Comparison of ENCODE assay signal across 13 mouse cellular contexts in genomic region chr12:79686594-79687325, GRCm38 (mm10).
DNase-seq lines count a peak whose midpoint lies in the region; ATAC-seq and TF ChIP-seq lines count a peak whose summit lies in the region.
"Had no signal": no experiment of that assay in that cellular context is flagged by ENCODE, and none has a peak within 500 bp of the region (broad histone marks: within the 10 kb centered on the region; RNA-seq: fewer than 3 reads in every experiment).

No protein-coding gene starts in this region.

- no peaks in the 10 kb centered on the region for H3K36me3 ChIP-seq in kidney, postnatal 0 days (ENCODE audit: insufficient read depth, low read length)
- no peaks in the 10 kb centered on the region for H3K36me3 ChIP-seq in embryonic facial prominence, embryonic 10.5 days (replicated peaks)
- H3K36me3 ChIP-seq in limb, embryonic 14.5 days (ENCODE audit: control insufficient read depth, insufficient read depth, low read length): no peaks in the 10 kb centered on the region
- H3K36me3 ChIP-seq: liver, embryonic 12.5 days had no signal

- peaks cover 10% of the 10 kb centered on the region; the same call in 1 of the 2 replicates for H3K4me1 ChIP-seq in kidney, postnatal 0 days (replicated peaks; ENCODE audit: insufficient read depth, low read length)
- H3K4me1 ChIP-seq in embryonic facial prominence, embryonic 10.5 days: peaks cover 57% of the 10 kb centered on the region
- peaks cover 27% of the 10 kb centered on the region for H3K4me1 ChIP-seq in limb, embryonic 14.5 days (ENCODE audit: control insufficient read depth, insufficient read depth, low read length)

- no peak overlapping the region for H3K4me3 ChIP-seq in kidney, postnatal 0 days (replicated peaks; ENCODE audit: low read depth, low read length)
- no peak overlapping the region for H3K4me3 ChIP-seq in embryonic facial prominence, embryonic 10.5 days
- H3K4me3 ChIP-seq in limb, embryonic 14.5 days (replicated peaks; ENCODE audit: low read length): no peak overlapping the region
- H3K4me3 ChIP-seq: liver, embryonic 12.5 days had no signal

- H3K9me3 ChIP-seq in kidney, postnatal 0 days (replicated peaks; ENCODE audit: low read length): no peaks in the 10 kb centered on the region
- H3K9me3 ChIP-seq in embryonic facial prominence, embryonic 10.5 days: no peaks in the 10 kb centered on the region
- no peaks in the 10 kb centered on the region for H3K9me3 ChIP-seq in limb, embryonic 14.5 days (ENCODE audit: control insufficient read depth, low read length)
- H3K9me3 ChIP-seq: liver, embryonic 12.5 days had no signal

- no peaks in the 10 kb centered on the region for H3K27me3 ChIP-seq in kidney, postnatal 0 days (ENCODE audit: insufficient read depth, low read length)
- no peaks in the 10 kb centered on the region for H3K27me3 ChIP-seq in embryonic facial prominence, embryonic 10.5 days (replicated peaks; ENCODE audit: low read depth, poor library complexity, severe bottlenecking)
- no peaks in the 10 kb centered on the region for H3K27me3 ChIP-seq in limb, embryonic 14.5 days (ENCODE audit: control insufficient read depth, insufficient read depth, low read length)
- H3K27me3 ChIP-seq: liver, embryonic 12.5 days had no signal

- peak; percentile 30 for DNase-seq in embryo, embryonic 11 days
- no peak for DNase-seq in embryo, embryonic 10.5 days (ENCODE audit: low spot score)
- no peak for DNase-seq in kidney, postnatal 0 days (ENCODE audit: low spot score)
- no peak for DNase-seq in kidney, postnatal 25 days
- DNase-seq in embryonic facial prominence, embryonic 10.5 days (ENCODE audit: low spot score): no peak
- no peak for DNase-seq in limb, embryonic 14.5 days (ENCODE audit: low spot score)
- DNase-seq in cerebellum, postnatal 36 days: no peak
- DNase-seq in cerebellum, adult 18-20 months: no peak
- DNase-seq: adrenal gland, adult 2 months; heart, adult 18-20 months; kidney, adult 18-20 months; thymus, adult 18-20 months had no signal

- H3K9ac ChIP-seq in kidney, postnatal 0 days (ENCODE audit: low read depth, low read length): no peak overlapping the region
- no peak overlapping the region for H3K9ac ChIP-seq in limb, embryonic 14.5 days (ENCODE audit: low read depth, low read length, severe bottlenecking)
- H3K9ac ChIP-seq: liver, embryonic 12.5 days had no signal

- H3K4me2 ChIP-seq in kidney, postnatal 0 days (ENCODE audit: low read length): no peak overlapping the region
- no peak overlapping the region for H3K4me2 ChIP-seq in limb, embryonic 14.5 days (replicated peaks; ENCODE audit: low read depth, low read length, severe bottlenecking)
- H3K4me2 ChIP-seq: liver, embryonic 12.5 days had no signal

- no peak for TF ChIP-seq CTCF in kidney, postnatal 0 days (IDR thresholded peaks at IDR 0.05; ENCODE audit: low read depth)

- TF ChIP-seq POLR2A in limb, embryonic 14.5 days (IDR thresholded peaks at IDR 0.05; ENCODE audit: borderline replicate concordance, extremely low read depth, insufficient read depth, insufficient read length): no peak

- ATAC-seq in kidney, postnatal 0 days (replicated peaks; ENCODE audit: low FRiP score, low read depth): no peak
- no peak for ATAC-seq in limb, embryonic 14.5 days (ENCODE audit: low FRiP score, low read depth)
- ATAC-seq: liver, embryonic 12.5 days had no signal

- 50% methylated on average over 9 of the region's 9 CpGs for WGBS in kidney, postnatal 0 days
- 56% methylated on average over 9 of the region's 9 CpGs for WGBS in embryonic facial prominence, embryonic 10.5 days
- WGBS in limb, embryonic 14.5 days: 68% methylated on average over 9 of the region's 9 CpGs

- peak overlapping the region; percentile 75 for H3K27ac ChIP-seq in kidney, postnatal 0 days
- H3K27ac ChIP-seq in embryonic facial prominence, embryonic 10.5 days (replicated peaks): peak overlapping the region; percentile 77
- H3K27ac ChIP-seq in limb, embryonic 14.5 days (replicated peaks; ENCODE audit: low read depth, low read length): peak overlapping the region; percentile 39; the same call in 1 of the 2 replicates
- H3K27ac ChIP-seq: liver, embryonic 12.5 days had no signal
